Mouse (Mus musculus) bone marrow, adult 2 months (tissue): ENCODE data around the gene Snx9.

Source experiments
- CTCF ChIP-seq: fragments of 200-500 bp; IDR thresholded peaks from 2 replicates; pipeline ENCODE4 v1.5.1; 2011; ENCODE audit warnings: low read length, control low read depth; ENCODE audit not compliant: control insufficient read depth, insufficient read depth
- POLR2A ChIP-seq: fragments of 200-500 bp; IDR thresholded peaks from 2 replicates; pipeline ENCODE4 v1.6.1; 2011; ENCODE audit warnings: low read depth, mild to moderate bottlenecking, control low read depth, low read length, borderline replicate concordance; ENCODE audit not compliant: control insufficient read depth

DNA sequence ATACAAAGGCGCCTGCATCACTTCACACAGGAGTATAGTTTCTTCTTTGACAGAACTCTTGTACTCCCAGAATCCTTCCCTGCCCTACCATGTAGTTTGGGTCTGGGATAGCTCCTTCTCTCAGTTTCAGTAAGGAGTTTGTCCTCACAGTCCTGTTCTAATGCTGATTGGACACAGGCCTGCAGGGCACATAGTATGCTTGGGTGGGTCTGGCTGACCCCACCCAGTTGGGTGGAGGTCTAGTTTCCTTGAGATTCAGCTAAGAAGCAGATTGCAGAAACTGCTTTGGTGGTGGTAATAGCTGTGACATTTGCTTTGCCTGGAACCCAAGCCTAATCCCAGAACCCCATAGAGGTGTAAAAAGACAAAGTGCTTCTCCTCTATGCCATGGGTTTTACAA is 33.4 kb downstream of the Snx9 start:
- TF ChIP-seq CTCF (no peak), POLR2A (no peak)
